Mouse (Mus musculus) neural tube, embryonic 12.5 days (tissue): Measurements from ENCODE around the gene Mpp5. TPM values are rescaled to one million over a fixed set of nuclear protein-coding genes. Genes with fewer than 3 reads are reported as not detected.

Source experiments
- ATAC-seq: fragments of 200-750 bp; cut with Nextera tagmentation; 2 replicates; pipeline ENCODE4 v1.8.0; 2017; ENCODE audit warnings: low read depth, mild to moderate bottlenecking, moderate TSS enrichment, moderate library complexity; ENCODE audit not compliant: low FRiP score
- H3K27ac ChIP-seq: fragments of 300-500 bp; sonication (generic); 2 replicates; pipeline ENCODE4 v1.5.1; 2016
- H3K27me3 ChIP-seq: fragments of 300-500 bp; sonication (generic); replicated peaks from 2 replicates; pipeline ENCODE4 v1.6.1; 2016; ENCODE audit warnings: mild to moderate bottlenecking
- H3K36me3 ChIP-seq: fragments of 300-500 bp; sonication (generic); 2 replicates; pipeline ENCODE4 v1.6.1; 2016; ENCODE audit warnings: mild to moderate bottlenecking
- H3K4me1 ChIP-seq: fragments of 300-500 bp; sonication (generic); 2 replicates; pipeline ENCODE4 v1.6.1; 2016
- H3K4me2 ChIP-seq: fragments of 300-500 bp; sonication (generic); replicated peaks from 2 replicates; pipeline ENCODE4 v1.6.1; 2016; ENCODE audit warnings: mild to moderate bottlenecking
- H3K4me3 ChIP-seq: fragments of 300-500 bp; sonication (generic); 2 replicates; pipeline ENCODE4 v1.5.1; 2016
- H3K9ac ChIP-seq: fragments of 300-500 bp; sonication (generic); 2 replicates; pipeline ENCODE4 v1.6.1; 2016; ENCODE audit warnings: mild to moderate bottlenecking
- H3K9me3 ChIP-seq: fragments of 300-500 bp; sonication (generic); 2 replicates; pipeline ENCODE4 v1.6.1; 2016; ENCODE audit warnings: mild to moderate bottlenecking
- WGBS: fragments of 180-500 bp; shearing (Covaris S2); methylation state at CpG from one replicate; pipeline ENCODE4 v1.1.7; 2016; 5-methylcytosine and 5-hydroxymethylcytosine counted together
- polyA plus RNA-seq: library from polyadenylated mRNA; unstranded; fragments of >200 nt; fragmentation: Nextera tagmentation; extraction: Ambion mirVana; gene quantifications from 2 replicates; pipeline ENCODE4 v1.2.1, GENCODE M21; 2016

Gene Mpp5
- polyA plus RNA-seq, 1 experiment from 2014 or later: 23.8 TPM

- Histone ChIP-seq H3K4me2 (0 out of 2 replicates have a peak overlapping the region, but pooled peaks have one; percentile 12), H3K27ac (no peak overlapping the region)
- WGBS: 3% methylated on average over 2 of the region's 2 CpGs
Measured at GRCm38 (mm10) chr12:78777916-78778315, 29.2 kb downstream of the Mpp5 start.

GRCm38 (mm10) chr12:78778423-78779067, 29.8 kb downstream of the Mpp5 start:
- Histone ChIP-seq H3K27ac (no peak overlapping the region), H3K4me2 (0 out of 2 replicates have a peak overlapping the region, but pooled peaks have one; percentile 12)

More at GRCm38 (mm10) chr12:78777916-78778315, 29.2 kb downstream of the Mpp5 start:
- H3K9ac ChIP-seq: no peak overlapping the region
- H3K4me3 ChIP-seq: no peak overlapping the region
- ATAC-seq: peak; percentile 86
- peaks cover 2% of the 10 kb centered on the region; the same call in 1 of the 2 replicates for H3K36me3 ChIP-seq
- H3K27me3 ChIP-seq: no peaks in the 10 kb centered on the region
- no peaks in the 10 kb centered on the region for H3K9me3 ChIP-seq
- 0 out of 2 replicates have a peak, but pooled peaks cover 11% of the 10 kb centered on the region for H3K4me1 ChIP-seq

GRCm38 (mm10) chr12:78788266-78788873, 39.7 kb downstream of the Mpp5 start:
- no peak for ATAC-seq
- no peaks in the 10 kb centered on the region for H3K36me3 ChIP-seq
- H3K4me2 ChIP-seq: no peak overlapping the region
- no peaks in the 10 kb centered on the region for H3K9me3 ChIP-seq
- no peak overlapping the region for H3K9ac ChIP-seq
- 59% methylated on average over 3 of the region's 3 CpGs for WGBS
- no peaks in the 10 kb centered on the region for H3K27me3 ChIP-seq
- H3K27ac ChIP-seq: no peak overlapping the region
- no peaks in the 10 kb centered on the region for H3K4me1 ChIP-seq
- no peak overlapping the region for H3K4me3 ChIP-seq

More at GRCm38 (mm10) chr12:78778423-78779067, 29.8 kb downstream of the Mpp5 start:
- no peak overlapping the region for H3K4me3 ChIP-seq
- H3K36me3 ChIP-seq: peaks cover 2% of the 10 kb centered on the region; the same call in 1 of the 2 replicates
- WGBS: 49% methylated on average over 4 of the region's 4 CpGs
- no peaks in the 10 kb centered on the region for H3K9me3 ChIP-seq
- H3K4me1 ChIP-seq: 0 out of 2 replicates have a peak, but pooled peaks cover 11% of the 10 kb centered on the region
- no peaks in the 10 kb centered on the region for H3K27me3 ChIP-seq
- ATAC-seq: no peak
- no peak overlapping the region for H3K9ac ChIP-seq

GRCm38 (mm10) chr12:78790791-78791190, 42.1 kb downstream of the Mpp5 start:
- Histone ChIP-seq H3K4me2 (no peak overlapping the region), H3K36me3 (no peaks in the 10 kb centered on the region), H3K27ac (no peak overlapping the region), H3K4me1 (no peaks in the 10 kb centered on the region), H3K9me3 (no peaks in the 10 kb centered on the region), H3K9ac (no peak overlapping the region), H3K4me3 (no peak overlapping the region), H3K27me3 (no peaks in the 10 kb centered on the region)
- no peak for ATAC-seq
- 78% methylated on average over 2 of the region's 2 CpGs for WGBS

GRCm38 (mm10) chr12:78794236-78794635, 45.5 kb downstream of the Mpp5 start:
- no peak for ATAC-seq

GRCm38 (mm10) chr12:78800036-78800435, 51.3 kb downstream of the Mpp5 start:
- H3K9me3 ChIP-seq: no peaks in the 10 kb centered on the region
- no peaks in the 10 kb centered on the region for H3K27me3 ChIP-seq
- 88% methylated on average over 3 of the region's 3 CpGs for WGBS
- H3K9ac ChIP-seq: no peak overlapping the region
- no peak for ATAC-seq
- H3K36me3 ChIP-seq: peaks cover 4% of the 10 kb centered on the region; the same call in 1 of the 2 replicates
- no peak overlapping the region for H3K4me3 ChIP-seq
- no peaks in the 10 kb centered on the region for H3K4me1 ChIP-seq
- H3K27ac ChIP-seq: no peak overlapping the region
- no peak overlapping the region for H3K4me2 ChIP-seq

More at GRCm38 (mm10) chr12:78794236-78794635, 45.5 kb downstream of the Mpp5 start:
- Histone ChIP-seq H3K4me3 (no peak overlapping the region), H3K4me2 (no peak overlapping the region), H3K4me1 (no peaks in the 10 kb centered on the region), H3K9ac (no peak overlapping the region), H3K27ac (no peak overlapping the region), H3K36me3 (peaks cover 4% of the 10 kb centered on the region; the same call in 1 of the 2 replicates), H3K9me3 (no peaks in the 10 kb centered on the region), H3K27me3 (no peaks in the 10 kb centered on the region)
- 18% methylated on average over 1 of the region's 1 CpGs for WGBS

- H3K36me3 ChIP-seq: peaks cover 4% of the 10 kb centered on the region; the same call in 1 of the 2 replicates
- no peak overlapping the region for H3K4me2 ChIP-seq
- H3K9ac ChIP-seq: no peak overlapping the region
- H3K9me3 ChIP-seq: no peaks in the 10 kb centered on the region
- ATAC-seq: no peak
- H3K4me3 ChIP-seq: no peak overlapping the region
- H3K27me3 ChIP-seq: no peaks in the 10 kb centered on the region
- no peaks in the 10 kb centered on the region for H3K4me1 ChIP-seq
- H3K27ac ChIP-seq: no peak overlapping the region
Measured at GRCm38 (mm10) chr12:78801836-78802235, 53.1 kb downstream of the Mpp5 start.

- H3K27ac ChIP-seq: no peak overlapping the region
- no peaks in the 10 kb centered on the region for H3K27me3 ChIP-seq
- ATAC-seq: no peak
- H3K9me3 ChIP-seq: no peaks in the 10 kb centered on the region
- no peak overlapping the region for H3K4me3 ChIP-seq
- H3K36me3 ChIP-seq: no peaks in the 10 kb centered on the region
- no peak overlapping the region for H3K9ac ChIP-seq
- H3K4me1 ChIP-seq: no peaks in the 10 kb centered on the region
- no peak overlapping the region for H3K4me2 ChIP-seq
Measured at GRCm38 (mm10) chr12:78814437-78814836, 65.7 kb downstream of the Mpp5 start.

- H3K4me3 ChIP-seq: no peak overlapping the region
- ATAC-seq: no peak
- peaks cover 35% of the 10 kb centered on the region for H3K36me3 ChIP-seq
- H3K27ac ChIP-seq: no peak overlapping the region
- WGBS: 95% methylated on average over 2 of the region's 2 CpGs
- no peak overlapping the region for H3K9ac ChIP-seq
- no peaks in the 10 kb centered on the region for H3K9me3 ChIP-seq
- no peak overlapping the region for H3K4me2 ChIP-seq
- no peaks in the 10 kb centered on the region for H3K4me1 ChIP-seq
- no peaks in the 10 kb centered on the region for H3K27me3 ChIP-seq
Measured at GRCm38 (mm10) chr12:78834496-78834895, 85.8 kb downstream of the Mpp5 start.

GRCm38 (mm10) chr12:78839906-78840305, 91.2 kb downstream of the Mpp5 start:
- Histone ChIP-seq H3K4me1 (no peaks in the 10 kb centered on the region), H3K4me3 (no peak overlapping the region), H3K27ac (no peak overlapping the region), H3K9ac (no peak overlapping the region), H3K9me3 (no peaks in the 10 kb centered on the region), H3K27me3 (no peaks in the 10 kb centered on the region), H3K4me2 (no peak overlapping the region), H3K36me3 (peaks cover 58% of the 10 kb centered on the region)
- WGBS: 91% methylated on average over 4 of the region's 4 CpGs
- ATAC-seq: no peak

- WGBS: 91% methylated on average over 1 of the region's 1 CpGs
- no peak for ATAC-seq
- H3K9me3 ChIP-seq: no peaks in the 10 kb centered on the region
Measured at GRCm38 (mm10) chr12:78842429-78842828, 93.7 kb downstream of the Mpp5 start.

GRCm38 (mm10) chr12:78848246-78848645, 99.5 kb downstream of the Mpp5 start:
- Histone ChIP-seq H3K27me3 (no peaks in the 10 kb centered on the region), H3K27ac (no peak overlapping the region), H3K4me2 (no peak overlapping the region), H3K4me3 (no peak overlapping the region), H3K9me3 (no peaks in the 10 kb centered on the region), H3K4me1 (no peaks in the 10 kb centered on the region), H3K36me3 (peaks cover 51% of the 10 kb centered on the region), H3K9ac (no peak overlapping the region)
- 94% methylated on average over 4 of the region's 4 CpGs for WGBS
- no peak for ATAC-seq

More at GRCm38 (mm10) chr12:78842429-78842828, 93.7 kb downstream of the Mpp5 start:
- no peak overlapping the region for H3K4me2 ChIP-seq
- no peaks in the 10 kb centered on the region for H3K27me3 ChIP-seq
- no peak overlapping the region for H3K27ac ChIP-seq
- H3K4me3 ChIP-seq: no peak overlapping the region
- no peaks in the 10 kb centered on the region for H3K4me1 ChIP-seq
- peaks cover 51% of the 10 kb centered on the region for H3K36me3 ChIP-seq
- no peak overlapping the region for H3K9ac ChIP-seq
